Mouse (Mus musculus) thymus, adult 2 months (tissue): ENCODE data around the gene Akap13. TPM values are rescaled to one million over a fixed set of nuclear protein-coding genes. Genes with fewer than 3 reads are reported as not detected.

Experiments
- DNase-seq: peaks from one replicate; pipeline ENCODE4 v3.0.0; 2021
- H3K27ac ChIP-seq: fragments of 200-500 bp; 2 replicates; pipeline ENCODE4 v1.5.1; 2012; ENCODE audit warnings: low read length, control low read depth; ENCODE audit not compliant: control insufficient read depth, insufficient read depth
- H3K27me3 ChIP-seq: fragments of 200-500 bp; 2 replicates; pipeline ENCODE4 v1.6.1; 2012; ENCODE audit warnings: mild to moderate bottlenecking, low read length, moderate library complexity, mixed read lengths; ENCODE audit not compliant: control insufficient read depth, insufficient read depth
- H3K36me3 ChIP-seq: fragments of 200-500 bp; 2 replicates; pipeline ENCODE4 v1.6.1; 2012; ENCODE audit warnings: mild to moderate bottlenecking, low read length, moderate library complexity; ENCODE audit not compliant: control insufficient read depth, insufficient read depth
- H3K4me1 ChIP-seq: fragments of 200-500 bp; replicated peaks from 2 replicates; pipeline ENCODE4 v1.6.1; 2012; ENCODE audit warnings: low read length; ENCODE audit not compliant: control insufficient read depth, insufficient read depth
- H3K4me3 ChIP-seq: fragments of 200-500 bp; 2 replicates; pipeline ENCODE4 v1.5.1; 2012; ENCODE audit warnings: mild to moderate bottlenecking, low read length, control low read depth, moderate library complexity; ENCODE audit not compliant: control insufficient read depth, insufficient read depth
- CTCF ChIP-seq: fragments of 200-500 bp; IDR thresholded peaks from 2 replicates; pipeline ENCODE4 v1.5.1; 2012; ENCODE audit warnings: mild to moderate bottlenecking, control low read depth, low read length, moderate library complexity, borderline replicate concordance; ENCODE audit not compliant: control insufficient read depth, poor library complexity, insufficient read depth; ENCODE audit errors: extremely low read depth
- POLR2A ChIP-seq: fragments of 200-500 bp; IDR thresholded peaks from 2 replicates; pipeline ENCODE4 v1.6.1; 2012; ENCODE audit warnings: mild to moderate bottlenecking, low read length, control low read depth, moderate library complexity; ENCODE audit not compliant: control insufficient read depth, poor library complexity, insufficient read depth; ENCODE audit errors: extremely low read depth
- WGBS: fragments of 180-500 bp; shearing (Covaris S2); methylation state at CpG from one replicate; pipeline ENCODE4 v1.1.7; 2018; 5-methylcytosine and 5-hydroxymethylcytosine counted together
- polyA plus RNA-seq: library from polyadenylated mRNA; depleted of rRNA; stranded (reverse); fragments of >200 nt; gene quantifications from 2 replicates; pipeline ENCODE4 v1.2.3, GENCODE M21; 2012

Akap13 gene
- polyA plus RNA-seq, 1 experiment = 47.8 TPM

DNA sequence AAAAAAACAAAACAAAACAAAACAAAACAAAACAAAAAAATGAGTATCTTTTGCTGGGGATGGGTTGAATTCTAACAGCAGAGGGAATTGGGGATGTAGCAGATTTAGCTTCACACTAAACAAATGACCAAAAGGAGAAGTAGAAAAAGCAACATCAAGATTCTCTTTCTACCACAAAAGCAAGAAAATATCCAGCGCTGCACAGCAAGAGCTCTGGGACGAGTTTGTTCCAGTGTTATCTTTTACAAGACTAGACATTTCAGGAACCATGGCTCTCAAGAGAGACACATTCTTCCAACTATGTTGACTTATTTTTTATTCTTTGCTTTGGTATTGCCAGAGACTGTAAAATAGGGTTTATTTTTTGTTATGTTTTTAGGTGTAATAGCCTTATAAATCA is 13.4 kb upstream of the Akap13 start:
- TF ChIP-seq CTCF (no peak), POLR2A (no peak)
- Histone ChIP-seq H3K36me3 (no peaks in the 10 kb centered on the region), H3K4me1 (no peaks in the 10 kb centered on the region), H3K27ac (no peak overlapping the region), H3K4me3 (no peak overlapping the region), H3K27me3 (no peaks in the 10 kb centered on the region)
- 44% methylated on average over 2 of the region's 2 CpGs for WGBS
- DNase-seq = no peak

DNA sequence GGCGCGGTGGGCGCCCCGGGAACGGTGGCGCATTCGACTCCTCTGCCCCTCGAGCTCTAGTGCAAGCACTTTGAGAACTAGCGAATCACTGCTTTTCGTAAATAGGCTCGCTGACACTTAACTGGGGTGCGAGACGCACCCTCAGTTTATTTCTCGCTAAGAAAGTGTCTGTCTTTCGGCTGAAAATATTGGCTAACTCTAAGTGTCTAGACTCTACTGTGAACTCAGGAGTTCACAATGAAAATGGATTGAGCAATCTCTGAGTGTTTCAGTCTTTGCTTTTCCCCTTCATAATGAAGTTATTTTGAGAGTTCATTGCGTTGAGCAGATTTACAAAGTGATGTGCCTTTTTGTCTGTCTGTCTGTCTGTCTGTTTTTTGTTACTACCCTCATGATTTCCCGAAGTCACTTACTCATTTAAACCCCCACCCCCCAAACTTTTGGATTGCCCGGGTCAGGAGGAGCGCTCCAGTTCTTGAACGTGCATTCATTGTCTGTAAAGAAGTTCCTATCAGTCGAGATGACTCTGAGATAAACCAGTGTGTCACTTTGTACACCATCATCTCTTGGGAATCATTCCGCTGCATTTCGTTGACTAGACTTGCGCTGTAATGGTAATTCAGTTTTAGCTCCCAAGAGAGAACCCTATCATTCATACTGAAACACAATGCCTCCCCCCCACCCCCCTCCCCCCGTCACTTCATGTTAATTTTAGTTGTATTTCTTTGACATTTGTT is 986 bp downstream of the Akap13 start:
- Histone ChIP-seq H3K4me1 (no peaks in the 10 kb centered on the region), H3K36me3 (no peaks in the 10 kb centered on the region), H3K27me3 (no peaks in the 10 kb centered on the region), H3K27ac (no peak overlapping the region), H3K4me3 (peak overlapping the region; percentile 82)
- DNase-seq = peak; percentile 8
- TF ChIP-seq POLR2A (no peak), CTCF (no peak)
- WGBS = 17% methylated on average over 25 of the region's 25 CpGs

DNA sequence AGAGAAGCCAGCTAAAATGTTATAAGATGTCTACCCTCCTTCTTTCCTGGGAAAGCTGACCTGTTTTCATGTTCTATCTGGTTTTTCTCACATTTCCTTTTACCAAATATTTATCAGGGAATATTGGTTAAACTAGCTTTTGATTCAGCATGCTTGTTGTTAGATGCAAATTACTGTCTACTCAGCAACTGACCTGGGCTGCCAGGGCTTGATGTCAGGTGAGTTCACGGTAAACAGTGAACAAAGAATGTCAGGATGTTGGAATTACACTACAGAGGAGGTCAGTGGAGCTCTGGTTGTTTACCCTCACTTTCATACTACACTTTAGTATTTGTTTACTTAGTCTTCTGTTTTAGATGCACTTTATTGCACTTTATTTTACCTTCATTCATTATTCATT is 5.0 kb downstream of the Akap13 start:
- no peak overlapping the region for H3K4me3 ChIP-seq
- no peaks in the 10 kb centered on the region for H3K27me3 ChIP-seq
- no peaks in the 10 kb centered on the region for H3K4me1 ChIP-seq
- 100% methylated on average over 1 of the region's 1 CpGs for WGBS
- no peaks in the 10 kb centered on the region for H3K36me3 ChIP-seq
- no peak for DNase-seq
- no peak overlapping the region for H3K27ac ChIP-seq
- no peak for TF ChIP-seq CTCF
- no peak for TF ChIP-seq POLR2A

DNA sequence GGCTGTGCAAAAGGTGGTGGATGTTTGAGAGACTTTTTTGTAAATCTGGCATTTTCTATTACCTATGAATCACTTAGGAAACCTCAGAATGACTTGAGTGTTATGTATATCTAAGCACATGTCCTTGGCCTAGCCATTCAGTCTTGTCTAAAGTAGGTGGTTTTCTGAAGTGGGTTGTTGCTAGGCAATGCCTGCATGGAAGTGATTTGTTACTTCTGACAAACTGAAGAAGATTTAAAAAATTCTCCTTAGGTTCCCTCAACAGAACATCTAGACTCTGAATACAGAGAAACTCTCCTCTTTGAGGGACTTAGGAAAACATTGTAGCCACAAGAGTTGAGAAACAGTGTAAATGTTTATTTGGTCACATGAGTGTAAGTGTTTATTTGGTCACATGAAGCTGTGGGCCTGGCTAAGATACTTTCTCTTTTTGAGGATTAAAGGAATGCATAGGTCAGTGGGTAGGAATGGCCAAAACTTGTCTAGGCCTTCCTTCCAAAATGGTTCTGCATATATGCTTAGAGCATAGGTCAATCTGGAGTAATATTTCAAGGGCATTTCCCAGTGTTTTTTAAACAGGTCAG is 8.3 kb downstream of the Akap13 start:
- no peak overlapping the region for H3K4me3 ChIP-seq
- H3K27me3 ChIP-seq = no peaks in the 10 kb centered on the region
- TF ChIP-seq CTCF (no peak), POLR2A (no peak)
- no peak overlapping the region for H3K27ac ChIP-seq
- no peaks in the 10 kb centered on the region for H3K36me3 ChIP-seq
- no peak for DNase-seq
- H3K4me1 ChIP-seq = no peaks in the 10 kb centered on the region

DNA sequence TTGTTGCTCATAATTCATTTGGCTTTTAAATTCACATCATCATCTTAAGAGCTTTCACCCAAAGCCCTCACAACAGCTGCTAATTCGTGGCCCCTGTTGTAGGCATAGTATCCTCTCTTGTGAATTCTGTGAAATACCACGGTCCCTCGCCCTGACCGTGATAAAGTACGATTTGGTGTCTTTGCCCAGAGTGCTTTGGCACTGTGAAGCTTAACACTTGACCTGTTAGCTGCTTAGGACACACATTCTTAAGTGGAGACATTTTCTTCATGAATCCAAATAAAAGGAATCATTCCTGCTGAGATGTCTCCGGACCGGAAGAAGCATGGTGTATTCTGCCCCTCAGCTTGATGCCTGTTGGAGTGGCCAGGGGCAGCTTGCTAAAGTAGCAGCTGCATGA is 12.5 kb downstream of the Akap13 start:
- H3K36me3 ChIP-seq = no peaks in the 10 kb centered on the region
- no peak overlapping the region for H3K27ac ChIP-seq
- no peaks in the 10 kb centered on the region for H3K27me3 ChIP-seq
- no peak overlapping the region for H3K4me3 ChIP-seq
- TF ChIP-seq CTCF = no peak
- no peak for TF ChIP-seq POLR2A
- DNase-seq = no peak
- H3K4me1 ChIP-seq = no peaks in the 10 kb centered on the region
- WGBS = 78% methylated on average over 7 of the region's 7 CpGs

DNA sequence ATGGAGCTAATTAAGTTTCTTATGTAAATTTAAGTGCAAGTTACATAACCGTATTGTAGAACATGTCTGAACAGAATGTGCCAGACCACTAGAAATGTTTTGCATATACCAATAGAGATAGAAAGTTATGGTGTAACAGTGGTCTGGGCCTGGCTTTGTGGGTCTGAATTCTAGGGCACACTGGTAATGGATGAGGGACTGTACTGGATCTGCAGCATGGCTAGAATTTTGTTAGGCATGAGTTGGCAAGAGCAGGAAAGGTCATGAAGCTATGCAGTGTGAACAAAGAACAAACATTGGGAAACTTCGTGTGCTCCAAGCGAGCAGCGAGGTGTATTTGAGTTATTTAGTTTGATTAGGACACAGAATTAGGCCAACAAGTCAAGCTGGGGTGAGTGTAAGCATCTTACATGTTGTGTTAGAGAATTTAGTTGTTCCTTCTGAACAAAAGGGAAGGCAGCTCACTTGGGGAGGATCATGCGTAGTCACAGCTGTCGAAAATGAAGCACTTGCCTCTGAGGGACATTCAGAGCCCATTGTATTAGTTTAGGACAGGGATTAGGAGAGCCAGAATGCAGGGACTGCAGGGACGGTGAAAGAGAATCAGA is 15.1 kb downstream of the Akap13 start:
- TF ChIP-seq CTCF (no peak), POLR2A (no peak)
- H3K27ac ChIP-seq = no peak overlapping the region
- no peaks in the 10 kb centered on the region for H3K27me3 ChIP-seq
- H3K36me3 ChIP-seq = no peaks in the 10 kb centered on the region
- no peaks in the 10 kb centered on the region for H3K4me1 ChIP-seq
- WGBS = 95% methylated on average over 7 of the region's 7 CpGs
- no peak for DNase-seq
- no peak overlapping the region for H3K4me3 ChIP-seq
